Mouse (Mus musculus) embryo, embryonic 9.5 days (tissue): ENCODE measurements at regions not wholly inside any gene's neighbourhood (a gene's known extent, or its start where the extent isn't known, plus 50 kb on each side); places are given as distances from the start of the nearest gene placed in this dataset.
"Not testable (repeated sequence)": the region's sequence is repeated elsewhere in the genome, so short reads cannot be mapped to it uniquely, and the experiment has no call there.

ENCODE experiments used
- DNase-seq: peaks from one replicate; pipeline ENCODE4 v3.0.0-alpha.2; 2017; ENCODE audit errors: extremely low spot score

DNA sequence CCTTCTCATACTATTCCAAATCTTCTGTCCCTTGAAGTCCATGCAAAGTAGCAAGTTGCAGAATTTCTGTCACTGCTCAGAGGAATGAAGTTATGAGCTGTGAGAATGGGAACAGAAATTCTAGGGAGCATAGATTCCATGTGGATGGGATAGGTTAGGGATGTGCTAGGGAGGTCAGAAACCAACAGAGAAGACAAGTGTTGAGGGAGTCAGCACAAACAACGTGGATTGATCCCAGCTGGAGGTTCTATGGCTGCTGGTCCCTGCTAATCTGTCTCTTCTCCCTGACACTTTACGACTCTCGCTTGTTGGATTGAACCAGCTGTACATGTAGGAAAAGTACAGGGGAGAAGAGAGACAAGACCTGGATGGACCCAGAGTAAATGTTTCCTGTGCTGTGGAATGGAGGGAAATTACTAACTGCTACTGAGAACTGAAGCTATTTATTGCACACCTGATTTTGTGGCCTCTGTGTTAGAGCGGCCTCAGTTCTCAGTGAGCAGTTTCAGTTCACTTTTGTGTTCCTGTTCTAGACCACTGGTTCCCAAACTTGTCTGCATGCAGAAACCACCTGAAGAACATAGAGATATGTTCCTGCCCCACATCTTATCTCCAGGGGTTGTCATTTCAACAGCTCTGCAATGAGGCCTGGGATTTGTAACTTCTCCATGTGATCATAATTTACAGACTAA lies 151.0 kb downstream of the Ube2e3 start:
- DNase-seq, result no peak

GRCm38 (mm10) chr2:79022954-79023353 lies 155.0 kb downstream of the Ube2e3 start:
- DNase-seq, result no peak

DNA sequence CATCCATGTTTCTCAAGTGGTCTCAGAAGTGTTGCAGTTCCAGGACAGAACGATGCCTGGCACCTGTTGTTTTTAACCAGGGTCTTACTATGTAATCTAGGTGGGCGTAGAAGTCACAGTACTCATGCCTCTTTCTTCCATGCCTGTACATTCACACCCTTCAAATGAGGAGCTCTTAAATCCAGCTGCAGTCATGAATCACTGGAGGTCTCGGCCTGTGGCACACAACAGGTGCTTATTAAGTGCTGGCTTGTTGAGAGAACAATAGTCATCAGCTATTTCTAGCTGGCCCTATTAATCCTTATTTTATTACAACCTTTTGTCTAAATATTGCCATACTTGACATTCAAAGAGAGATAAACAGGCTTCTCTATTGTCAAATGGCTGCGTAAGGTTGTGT lies 157.8 kb downstream of the Ube2e3 start:
- DNase-seq, result no peak

DNA sequence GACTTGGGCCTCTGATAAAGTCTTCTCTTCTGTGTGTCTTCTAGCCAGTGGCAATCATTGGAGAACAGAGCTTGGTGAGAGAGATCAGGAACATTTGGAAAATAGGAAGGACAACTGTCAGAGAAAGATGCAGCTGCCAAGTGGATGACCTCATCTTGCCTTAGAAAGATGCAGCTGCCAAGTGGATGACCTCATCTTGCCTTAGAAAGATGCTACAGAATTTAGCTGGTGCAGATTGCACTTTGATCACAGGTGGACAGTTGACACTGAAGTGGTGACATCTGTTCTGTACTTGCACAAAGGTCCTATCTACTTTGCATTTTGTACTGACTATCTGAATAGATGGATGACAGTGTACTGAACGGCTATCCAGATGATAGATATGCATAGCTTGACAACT lies 163.1 kb downstream of the Ube2e3 start:
- DNase-seq, result no peak

DNA sequence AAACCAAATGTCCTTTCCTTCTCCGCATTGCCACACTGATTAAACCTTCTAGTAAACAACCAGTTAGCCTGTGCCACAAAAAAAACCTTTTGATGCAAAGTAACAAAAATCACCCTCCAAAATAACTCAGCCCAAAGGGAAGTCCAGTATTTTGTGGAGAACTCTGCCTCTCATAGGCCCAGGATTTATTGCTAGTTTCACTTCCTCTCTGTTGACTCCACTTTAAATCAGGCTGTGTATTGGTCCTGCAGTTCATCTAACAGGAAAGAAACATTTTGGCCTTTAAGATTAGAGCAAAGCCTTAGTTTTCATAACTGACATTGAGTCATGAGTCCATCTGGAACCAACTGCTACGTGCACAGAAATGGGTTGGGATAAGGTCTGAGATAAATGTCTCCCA lies 168.4 kb downstream of the Ube2e3 start:
- DNase-seq, result no peak

- DNase-seq, result peak; percentile 32
These were observed 170.7 kb downstream of the Ube2e3 start for GRCm38 (mm10) chr2:79038624-79039023.

DNA sequence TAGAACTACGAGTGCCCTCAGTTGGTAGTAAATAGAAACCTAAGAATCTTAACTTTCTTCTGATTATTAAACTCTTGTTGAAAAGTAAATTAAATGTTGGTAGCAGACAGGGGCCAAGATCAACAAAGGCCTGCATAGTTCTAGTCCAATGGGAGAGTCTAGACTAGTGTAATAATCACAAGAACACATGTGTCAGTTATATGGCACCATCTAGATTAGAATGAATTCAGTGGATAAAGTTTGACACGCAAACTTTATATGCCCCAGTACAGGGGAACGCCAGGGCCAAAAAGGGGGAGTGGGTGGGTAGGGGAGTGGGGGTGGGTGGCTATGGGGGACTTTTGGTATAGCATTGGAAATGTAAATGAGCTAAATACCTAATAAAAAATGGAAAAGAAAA lies 176.9 kb downstream of the Ube2e3 start:
- DNase-seq, result not testable (repeated sequence)

GRCm38 (mm10) chr2:79045508-79045907 lies 177.6 kb downstream of the Ube2e3 start:
- no peak for DNase-seq

- DNase-seq, result peak; percentile 39
These were observed 180.1 kb downstream of the Ube2e3 start for GRCm38 (mm10) chr2:79048020-79048419.

DNA sequence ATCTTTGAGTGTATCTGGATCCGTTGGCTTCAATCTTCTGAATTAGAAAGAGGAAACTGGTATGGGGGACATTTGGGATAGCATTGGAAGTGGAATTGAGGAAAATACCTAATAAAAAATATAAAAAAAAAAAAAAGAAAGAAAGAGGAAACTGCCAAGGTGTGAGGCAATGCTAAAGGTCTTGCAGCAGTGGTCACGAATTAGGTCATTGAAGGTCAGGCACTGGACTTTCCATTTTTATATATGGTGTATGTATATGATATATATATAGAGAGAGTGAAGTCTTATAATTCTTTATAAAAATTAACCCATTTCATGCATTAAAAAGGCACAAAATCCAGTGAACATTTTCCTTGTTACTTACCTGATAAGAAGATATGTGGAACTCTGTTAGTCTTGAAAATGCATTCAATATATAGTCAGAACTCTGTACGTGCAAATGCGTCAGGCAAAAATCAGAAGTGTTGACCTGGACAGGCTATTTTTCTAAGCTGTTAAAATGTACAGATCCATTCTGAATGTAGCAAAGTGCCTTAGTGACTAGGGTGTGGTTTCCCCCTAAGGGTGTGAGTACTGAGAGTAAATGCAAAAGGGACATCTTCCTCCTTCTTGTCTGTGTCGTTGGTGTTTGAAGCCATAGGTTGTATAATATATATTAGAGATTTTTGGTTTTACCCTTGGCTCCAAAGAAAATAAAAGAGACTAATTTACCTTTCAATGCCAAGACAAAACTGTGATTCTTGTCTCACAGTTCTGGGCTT lies 181.0 kb downstream of the Ube2e3 start:
- no peak for DNase-seq

DNA sequence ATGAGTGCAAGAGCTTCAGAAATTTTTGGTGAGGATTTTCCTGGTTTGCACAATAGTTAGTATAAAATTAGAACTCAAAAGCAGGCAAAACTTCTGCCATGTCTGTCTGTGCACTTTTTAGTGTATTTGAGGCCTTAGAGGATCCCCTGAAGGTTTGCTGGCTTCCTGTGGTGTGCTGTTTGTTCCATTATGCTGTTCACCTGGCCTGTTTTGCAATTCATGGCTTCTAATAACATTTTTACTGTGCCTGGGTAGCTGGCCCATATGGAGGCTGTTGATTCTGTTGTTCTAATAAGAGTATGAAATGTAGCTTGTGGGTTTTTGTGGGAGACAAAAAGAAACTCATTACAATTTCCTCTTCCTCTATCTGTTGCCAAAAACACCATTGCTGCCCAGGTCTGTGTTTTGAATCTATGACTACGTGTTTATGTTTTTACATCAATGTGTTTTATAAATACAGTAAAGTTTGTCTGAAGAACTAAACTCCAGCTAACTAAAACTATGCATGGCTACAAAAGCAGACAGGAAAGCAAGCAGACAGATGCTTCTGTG lies 182.6 kb downstream of the Ube2e3 start:
- no peak for DNase-seq

DNA sequence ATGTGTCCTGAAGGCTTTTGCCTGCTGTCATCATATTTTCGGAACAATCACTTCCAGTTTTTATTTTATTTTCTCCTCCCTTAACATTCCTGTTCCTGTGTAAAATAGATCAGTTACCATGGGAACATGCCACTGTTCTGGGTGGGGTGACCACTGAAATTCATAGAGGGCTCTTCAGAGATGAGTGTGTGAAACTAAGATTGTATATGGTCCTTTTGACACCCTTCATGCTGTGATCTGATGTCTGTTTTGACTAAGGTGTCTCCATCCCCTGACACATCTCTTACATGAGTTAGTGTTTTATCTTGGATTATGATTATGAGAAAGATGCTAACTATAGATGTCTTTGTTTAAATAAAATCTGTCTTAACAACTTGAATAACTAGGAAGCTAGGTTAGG lies 184.3 kb downstream of the Ube2e3 start:
- DNase-seq, result no peak

- no peak for DNase-seq
These were observed 188.2 kb downstream of the Ube2e3 start for GRCm38 (mm10) chr2:79056138-79056537.

GRCm38 (mm10) chr2:79059115-79059943 lies 191.4 kb downstream of the Ube2e3 start:
- no peak for DNase-seq

DNA sequence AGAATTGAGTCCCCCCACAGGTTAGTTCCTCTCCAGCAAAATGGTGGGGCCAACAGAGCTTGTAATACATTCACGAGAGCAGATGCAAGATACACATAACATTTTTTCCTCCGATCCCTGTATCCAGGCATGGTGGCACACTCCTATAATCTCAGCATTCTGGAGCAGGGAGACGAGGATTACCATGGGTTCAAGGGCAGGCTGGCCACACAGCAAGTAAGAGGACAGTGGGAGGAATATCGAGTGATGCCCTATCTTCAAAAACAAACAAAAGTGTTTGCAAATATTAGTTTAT lies 192.0 kb downstream of the Ube2e3 start:
- no peak for DNase-seq

DNA sequence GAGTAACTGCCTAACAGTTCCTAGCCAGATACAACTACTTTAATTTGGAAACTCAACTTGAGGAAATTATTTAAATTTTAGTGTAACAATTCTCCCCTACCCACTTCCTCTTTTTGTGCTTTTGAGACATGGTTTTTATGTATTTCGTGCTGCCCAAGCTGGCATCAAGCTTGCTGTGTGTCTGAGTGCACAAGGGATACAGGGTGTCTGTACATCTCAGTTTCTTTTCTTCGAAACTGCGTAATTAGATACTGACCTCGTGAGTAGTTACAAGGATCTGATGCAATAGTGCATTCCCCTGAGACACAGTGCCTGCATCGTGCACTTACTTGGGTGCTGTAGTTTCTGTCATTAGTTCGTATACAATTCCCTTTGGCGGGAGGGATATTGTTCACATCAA lies 192.4 kb downstream of the Ube2e3 start:
- no peak for DNase-seq

- DNase-seq, result no peak
These were observed 193.6 kb upstream of the Itga4 start for GRCm38 (mm10) chr2:79061645-79062044.

GRCm38 (mm10) chr2:79062196-79062636 lies 193.0 kb upstream of the Itga4 start:
- DNase-seq, result no peak

GRCm38 (mm10) chr2:79063641-79064040 lies 191.6 kb upstream of the Itga4 start:
- no peak for DNase-seq

DNA sequence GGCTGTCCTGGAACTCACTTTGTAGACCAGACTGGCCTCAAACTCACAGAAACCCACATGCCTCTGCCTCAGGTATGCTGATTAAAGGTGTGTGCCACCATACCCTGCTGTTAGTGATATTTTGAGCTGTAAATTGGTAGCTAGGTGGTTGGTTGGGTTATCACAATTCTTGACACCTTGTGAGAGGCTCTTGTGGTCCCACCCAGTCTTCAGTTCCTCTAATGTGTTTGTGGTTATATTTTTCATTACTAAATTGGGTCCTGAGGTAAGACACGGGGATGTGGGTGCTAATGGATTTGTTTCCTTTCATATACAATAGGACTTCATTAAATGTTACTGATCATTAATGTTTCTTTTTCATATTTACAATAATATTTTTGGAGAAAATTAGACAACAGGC lies 189.9 kb upstream of the Itga4 start:
- DNase-seq, result no peak

GRCm38 (mm10) chr2:79076115-79076514 lies 179.1 kb upstream of the Itga4 start:
- no peak for DNase-seq

GRCm38 (mm10) chr2:79078836-79079394 lies 176.3 kb upstream of the Itga4 start:
- no peak for DNase-seq
